ENCODE assay signal across 16 mouse cellular contexts in the genomic region with DNA sequence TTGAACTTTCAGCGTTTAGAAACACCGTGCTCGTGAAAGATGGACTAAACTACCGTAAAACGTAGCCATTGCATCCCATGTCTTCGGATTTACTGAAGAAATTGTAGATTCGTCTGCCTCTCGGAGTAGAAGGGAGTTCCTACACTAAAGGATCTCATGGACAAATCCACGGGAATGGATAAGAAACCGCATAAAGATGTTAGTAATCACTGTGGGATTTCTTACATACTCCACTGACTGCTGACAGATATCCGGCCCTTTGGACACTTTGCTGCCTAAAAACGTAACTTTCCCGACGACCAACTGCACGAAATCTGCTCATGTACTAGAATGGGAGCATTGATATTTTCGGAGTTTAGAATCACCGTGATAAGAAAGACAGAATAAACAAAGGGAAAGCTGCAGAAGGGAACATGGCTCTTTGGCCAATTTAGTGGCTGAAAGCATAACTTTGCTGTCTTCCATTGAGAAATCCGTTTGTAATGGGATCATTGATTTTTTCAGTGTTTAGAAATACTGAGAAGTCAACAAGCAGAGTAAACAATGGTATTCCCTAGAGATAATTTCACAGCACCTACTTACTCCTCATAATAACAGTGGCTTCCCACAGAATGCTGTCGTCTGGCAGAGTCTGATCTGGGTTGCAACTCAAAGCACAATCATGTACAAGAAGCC. TPM values are rescaled to one million over a fixed set of nuclear protein-coding genes. Genes with fewer than 3 reads are reported as not detected.
DNase-seq lines count a peak whose midpoint lies in the region; ATAC-seq and TF ChIP-seq lines count a peak whose summit lies in the region.
"Not testable (repeated sequence)": the region's sequence is repeated elsewhere in the genome, so short reads cannot be mapped to it uniquely, and the experiment has no call there.
"Had no signal": no experiment of that assay in that cellular context is flagged by ENCODE, and none has a peak within 500 bp of the region (broad histone marks: within the 10 kb centered on the region; RNA-seq: fewer than 3 reads in every experiment).

No protein-coding gene starts in this region.

- H3K27me3 ChIP-seq in forebrain, postnatal 0 days (ENCODE audit: insufficient read depth, low read length), result not testable (repeated sequence)
- H3K27me3 ChIP-seq in hindbrain, embryonic 11.5 days (ENCODE audit: control insufficient read depth, insufficient read depth, low read length), result peaks cover 11% of the 10 kb centered on the region; the same call in 1 of the 2 replicates

- TF ChIP-seq POLR2A in lung, adult 2 months (IDR thresholded peaks at IDR 0.05; ENCODE audit: borderline replicate concordance, extremely low read depth, low read depth, low read length), result not testable (repeated sequence)

- not testable (repeated sequence) for H3K4me1 ChIP-seq in forebrain, postnatal 0 days (ENCODE audit: insufficient read depth); hindbrain, embryonic 11.5 days (replicated peaks; ENCODE audit: control insufficient read depth, insufficient read depth, low read length); lung, adult 2 months (ENCODE audit: control insufficient read depth, insufficient read depth, low read length)

- not testable (repeated sequence) for TF ChIP-seq CTCF in forebrain, postnatal 0 days (IDR thresholded peaks at IDR 0.05; ENCODE audit: low read depth); lung, adult 2 months (IDR thresholded peaks at IDR 0.05; ENCODE audit: insufficient read depth, low read length)

- H3K36me3 ChIP-seq in forebrain, postnatal 0 days (ENCODE audit: insufficient read depth); hindbrain, embryonic 11.5 days (ENCODE audit: control insufficient read depth, insufficient read depth, low read length): not testable (repeated sequence)

- not testable (repeated sequence) for H3K4me2 ChIP-seq in forebrain, postnatal 0 days (ENCODE audit: low read depth); hindbrain, embryonic 11.5 days (replicated peaks; ENCODE audit: low read depth, low read length)

- H3K9me3 ChIP-seq in forebrain, postnatal 0 days (ENCODE audit: low read length); hindbrain, embryonic 11.5 days (ENCODE audit: control insufficient read depth, low read length): not testable (repeated sequence)

- WGBS in forebrain, postnatal 0 days, result 2% methylated on average over 16 of the region's 19 CpGs
- WGBS in hindbrain, embryonic 11.5 days, result 2% methylated on average over 16 of the region's 19 CpGs
- 4% methylated on average over 19 of the region's 19 CpGs for WGBS in lung, adult 2 months

- not testable (repeated sequence) for H3K9ac ChIP-seq in forebrain, postnatal 0 days; hindbrain, embryonic 11.5 days (ENCODE audit: low read depth, low read length)

- ATAC-seq in forebrain, postnatal 0 days; hindbrain, embryonic 11.5 days (ENCODE audit: low FRiP score): not testable (repeated sequence)

- DNase-seq in adrenal gland, postnatal 4 days (ENCODE audit: low spot score in 2 of 2), result peak; percentile 5 to 8
- peak; percentile 3 for DNase-seq in forebrain, postnatal 0 days
- DNase-seq in hindbrain, embryonic 11.5 days (ENCODE audit: low spot score), result peak; percentile 28
- DNase-seq in layer of hippocampus, postnatal 10 days (ENCODE audit: low spot score in 2 of 2), result peak; percentile 54 to 62
- peak; percentile 46 for DNase-seq in lung, adult 2 months
- DNase-seq in ovary, postnatal 10 days (ENCODE audit: low spot score), result peak; percentile 25
- peak; percentile 24 to 33 for DNase-seq in spleen, postnatal 36 days (ENCODE audit: low spot score in 2 of 2)

- not testable (repeated sequence) for H3K27ac ChIP-seq in forebrain, postnatal 0 days (ENCODE audit: low read depth, low read length); hindbrain, embryonic 11.5 days (ENCODE audit: low read depth, low read length)

- not testable (repeated sequence) for H3K4me3 ChIP-seq in forebrain, postnatal 0 days (ENCODE audit: low read depth, low read length); hindbrain, embryonic 11.5 days (ENCODE audit: low read depth, low read length); lung, adult 2 months (replicated peaks; ENCODE audit: extremely low read depth, low read depth, low read length)

RNA-seq across cellular contexts. Expression of gene Gm36079, which starts 6.8 kb away (rescaled TPM):
- total RNA-seq in adrenal gland, postnatal 4 days (2021), result not detected
- total RNA-seq in forebrain, postnatal 0 days (2014; rRNA removed), result not detected in 2 replicates
- polyA plus RNA-seq in forebrain, postnatal 0 days (2015; fragmentation: Nextera tagmentation; extraction: Ambion mirVana), result not detected in 2 replicates
- not detected in 2 replicates for polyA plus RNA-seq in hindbrain, embryonic 11.5 days (2014; fragmentation: Nextera tagmentation; extraction: Ambion mirVana)
- total RNA-seq in layer of hippocampus, postnatal 10 days (2021), result not detected
- 0.45 TPM in 1 of 2 replicates, not detected in the other for polyA plus RNA-seq in lung, adult 2 months (2012; rRNA removed)
- total RNA-seq: granulocyte monocyte progenitor cell, adult 5-6 weeks; heart, postnatal 14 days; layer of hippocampus, postnatal 36 days had no signal
- polyA plus RNA-seq: activated CD4-positive, CD25-positive, alpha-beta regulatory T cell, adult 4 months; embryonic facial prominence, embryonic 11.5 days; forebrain, embryonic 12.5 days; liver, embryonic 14.5 days; midbrain, embryonic 10.5 days; neural tube, embryonic 13.5 days had no signal

RNA-seq across cellular contexts. Expression of gene Gm21188, which starts 18.3 kb away (rescaled TPM):
- total RNA-seq in adrenal gland, postnatal 4 days (2021), result under 1 TPM; 0.28 to 0.34 TPM
- 0.15 TPM in 1 of 2 replicates, not detected in the other for total RNA-seq in forebrain, postnatal 0 days (2014; rRNA removed)
- not detected in 2 replicates for polyA plus RNA-seq in forebrain, postnatal 0 days (2015; fragmentation: Nextera tagmentation; extraction: Ambion mirVana)
- polyA plus RNA-seq in hindbrain, embryonic 11.5 days (2014; fragmentation: Nextera tagmentation; extraction: Ambion mirVana), result not detected in 2 replicates
- under 1 TPM in 1 of 2 experiments, not detected in 1; 0.21 TPM for total RNA-seq in layer of hippocampus, postnatal 10 days (2021)
- 1.7 and 2.8 TPM in 2 replicates for polyA plus RNA-seq in lung, adult 2 months (2012; rRNA removed)
- total RNA-seq: layer of hippocampus, postnatal 36 days had no signal
- polyA plus RNA-seq: embryonic facial prominence, embryonic 11.5 days; forebrain, embryonic 12.5 days; midbrain, embryonic 10.5 days had no signal

Comparison
In these comparisons a context has a peak if more than half of its experiments do, and no peak if none do; other contexts are left out.
1. DNase-seq: peak in every context shown above with its lines; median percentile 58 in layer of hippocampus, postnatal 10 days; 46 in lung, adult 2 months; 28 in spleen, postnatal 36 days; 28 in hindbrain, embryonic 11.5 days; 25 in ovary, postnatal 10 days; 6 in adrenal gland, postnatal 4 days; 3 in forebrain, postnatal 0 days.